Mouse (Mus musculus) liver, adult 2 months (tissue): ENCODE measurements around the gene Tll1. TPM values are rescaled to one million over a fixed set of nuclear protein-coding genes. Genes with fewer than 3 reads are reported as not detected.
"Not testable (repeated sequence)": the region's sequence is repeated elsewhere in the genome, so short reads cannot be mapped to it uniquely, and the experiment has no call there.

Experiments used
- DNase-seq: peaks from one replicate; pipeline ENCODE4 v3.0.0-alpha.2; 2011; ENCODE audit warnings: low read depth, low spot score; ENCODE audit errors: extremely low read depth
- H3K27ac ChIP-seq: fragments of 200-500 bp; replicated peaks from 2 replicates; pipeline ENCODE4 v1.5.1; 2012; ENCODE audit warnings: low read depth, mild to moderate bottlenecking, control low read depth, inconsistent platforms, low read length; ENCODE audit not compliant: insufficient read depth
- H3K27me3 ChIP-seq: fragments of 200-500 bp; 2 replicates; pipeline ENCODE4 v1.6.1; 2012; ENCODE audit warnings: mild to moderate bottlenecking, moderate library complexity, low read length, inconsistent platforms; ENCODE audit not compliant: control insufficient read depth, insufficient read depth
- H3K36me3 ChIP-seq: fragments of 200-500 bp; 2 replicates; pipeline ENCODE4 v1.6.1; 2012; ENCODE audit warnings: low read length, inconsistent platforms; ENCODE audit not compliant: control insufficient read depth, insufficient read depth
- H3K4me1 ChIP-seq: fragments of 200-500 bp; 2 replicates; pipeline ENCODE4 v1.6.1; 2011; ENCODE audit warnings: low read length; ENCODE audit not compliant: control insufficient read depth, insufficient read depth
- H3K4me3 ChIP-seq: fragments of 200-500 bp; 2 replicates; pipeline ENCODE4 v1.5.1; 2011; ENCODE audit warnings: low read depth, mild to moderate bottlenecking, control low read depth, low read length, moderate library complexity; ENCODE audit not compliant: insufficient read depth
- H3K79me2 ChIP-seq: fragments of 200-500 bp; 2 replicates; pipeline ENCODE4 v1.6.1; 2012; ENCODE audit warnings: inconsistent platforms, mild to moderate bottlenecking, low read length, moderate library complexity; ENCODE audit not compliant: control insufficient read depth, insufficient read depth
- H3K9ac ChIP-seq: fragments of 200-500 bp; 2 replicates; pipeline ENCODE4 v1.6.1; 2012; ENCODE audit warnings: low read depth, mild to moderate bottlenecking, control low read depth, inconsistent platforms, low read length
- CTCF ChIP-seq: fragments of 200-500 bp; IDR thresholded peaks from 2 replicates; pipeline ENCODE4 v1.5.1; 2011; ENCODE audit warnings: low read depth, low read length, control low read depth
- POLR2A ChIP-seq: fragments of 200-500 bp; IDR thresholded peaks from 2 replicates; pipeline ENCODE4 v1.6.1; 2011; ENCODE audit warnings: low read length, control low read depth; ENCODE audit not compliant: insufficient read depth; ENCODE audit errors: extremely low read depth
- WGBS: fragments of 180-500 bp; shearing (Covaris S2); methylation state at CpG from one replicate; pipeline ENCODE4 v1.1.7; 2018; 5-methylcytosine and 5-hydroxymethylcytosine counted together
- polyA plus RNA-seq: library from polyadenylated mRNA; depleted of rRNA; stranded (reverse); fragments of >200 nt; gene quantifications from 2 replicates; pipeline ENCODE4 v1.2.3, GENCODE M21; 2012
- total RNA-seq: library from RNA; depleted of rRNA; stranded (reverse); fragments of >200 nt; gene quantifications from 2 replicates; pipeline ENCODE4 v1.2.3, GENCODE M21; 2014

Tll1 gene
- total and polyA plus RNA-seq, 2 experiments = under 0.01 TPM; not detected in 1

GRCm38 (mm10) chr8:64024359-64024758 lies 181.7 kb downstream of the Tll1 start:
- no peaks in the 10 kb centered on the region for H3K4me1 ChIP-seq
- H3K27me3 ChIP-seq = no peaks in the 10 kb centered on the region
- no peak for DNase-seq
- no peaks in the 10 kb centered on the region for H3K79me2 ChIP-seq
- WGBS = 79% methylated on average over 5 of the region's 5 CpGs
- H3K27ac ChIP-seq = no peak overlapping the region
- H3K9ac ChIP-seq = no peak overlapping the region
- no peak for TF ChIP-seq CTCF
- no peak for TF ChIP-seq POLR2A
- no peaks in the 10 kb centered on the region for H3K36me3 ChIP-seq
- H3K4me3 ChIP-seq = no peak overlapping the region

GRCm38 (mm10) chr8:64023579-64023978 lies 182.5 kb downstream of the Tll1 start:
- Histone ChIP-seq H3K36me3 (no peaks in the 10 kb centered on the region), H3K27ac (no peak overlapping the region), H3K79me2 (no peaks in the 10 kb centered on the region), H3K4me3 (no peak overlapping the region), H3K27me3 (no peaks in the 10 kb centered on the region), H3K4me1 (no peaks in the 10 kb centered on the region), H3K9ac (no peak overlapping the region)
- DNase-seq = peak; percentile 10
- TF ChIP-seq CTCF (no peak), POLR2A (no peak)
- WGBS = 32% methylated on average over 5 of the region's 5 CpGs

GRCm38 (mm10) chr8:64023027-64023426 lies 183.0 kb downstream of the Tll1 start:
- H3K27ac ChIP-seq = no peak overlapping the region
- no peak for TF ChIP-seq CTCF
- no peak for TF ChIP-seq POLR2A

GRCm38 (mm10) chr8:63970612-63971391 lies 235.3 kb downstream of the Tll1 start:
- not testable (repeated sequence) for H3K9ac ChIP-seq, H3K79me2 ChIP-seq, H3K4me1 ChIP-seq, DNase-seq, H3K27me3 ChIP-seq, H3K27ac ChIP-seq, H3K36me3 ChIP-seq, H3K4me3 ChIP-seq
- WGBS = 48% methylated on average over 9 of the region's 9 CpGs

More at GRCm38 (mm10) chr8:64023027-64023426, 183.0 kb downstream of the Tll1 start:
- no peak for DNase-seq
- no peaks in the 10 kb centered on the region for H3K79me2 ChIP-seq
- H3K9ac ChIP-seq = no peak overlapping the region
- no peaks in the 10 kb centered on the region for H3K27me3 ChIP-seq
- WGBS = 88% methylated on average over 2 of the region's 2 CpGs
- no peaks in the 10 kb centered on the region for H3K36me3 ChIP-seq
- H3K4me1 ChIP-seq = no peaks in the 10 kb centered on the region
- H3K4me3 ChIP-seq = no peak overlapping the region
